Mouse (Mus musculus): ENCODE measurements around the gene Slc16a7. TPM values are rescaled to one million over a fixed set of nuclear protein-coding genes. Genes with fewer than 3 reads are reported as not detected.

The Slc16a7 gene
- polyA plus RNA-seq, 1 experiment = 2.4 TPM

GRCm38 (mm10) chr10:125347149-125347548 lies 42.1 kb downstream of the Slc16a7 start:
- Histone ChIP-seq H3K4me1 (replicated peaks; ENCODE audit: control insufficient read depth, insufficient read depth, low read length) (no peaks in the 10 kb centered on the region), H3K36me3 (ENCODE audit: control insufficient read depth, insufficient read depth, low read length) (no peaks in the 10 kb centered on the region), H3K4me3 (ENCODE audit: control insufficient read depth, insufficient read depth, low read length) (no peak overlapping the region), H3K27me3 (ENCODE audit: control insufficient read depth, insufficient read depth, low read length) (no peaks in the 10 kb centered on the region), H3K27ac (ENCODE audit: control insufficient read depth, insufficient read depth, low read length) (no peak overlapping the region)
- no peak for DNase-seq
- 92% methylated on average over 6 of the region's 6 CpGs for WGBS
- TF ChIP-seq CTCF (IDR thresholded peaks at IDR 0.05; ENCODE audit: borderline replicate concordance, control insufficient read depth, extremely low read depth, insufficient read depth, low read length, poor library complexity) (no peak), POLR2A (IDR thresholded peaks at IDR 0.05; ENCODE audit: control insufficient read depth, extremely low read depth, insufficient read depth, low read length, poor library complexity) (no peak)

GRCm38 (mm10) chr10:125346364-125346763 lies 42.9 kb downstream of the Slc16a7 start:
- H3K27ac ChIP-seq (ENCODE audit: control insufficient read depth, insufficient read depth, low read length) = no peak overlapping the region
- H3K4me3 ChIP-seq (ENCODE audit: control insufficient read depth, insufficient read depth, low read length) = no peak overlapping the region
- no peaks in the 10 kb centered on the region for H3K36me3 ChIP-seq (ENCODE audit: control insufficient read depth, insufficient read depth, low read length)
- WGBS = 94% methylated on average over 4 of the region's 4 CpGs
- TF ChIP-seq CTCF (IDR thresholded peaks at IDR 0.05; ENCODE audit: borderline replicate concordance, control insufficient read depth, extremely low read depth, insufficient read depth, low read length, poor library complexity) (no peak), POLR2A (IDR thresholded peaks at IDR 0.05; ENCODE audit: control insufficient read depth, extremely low read depth, insufficient read depth, low read length, poor library complexity) (no peak)
- H3K4me1 ChIP-seq (replicated peaks; ENCODE audit: control insufficient read depth, insufficient read depth, low read length) = no peaks in the 10 kb centered on the region
- no peak for DNase-seq
- H3K27me3 ChIP-seq (ENCODE audit: control insufficient read depth, insufficient read depth, low read length) = no peaks in the 10 kb centered on the region

- 100% methylated on average over 1 of the region's 1 CpGs for WGBS
- TF ChIP-seq CTCF (IDR thresholded peaks at IDR 0.05; ENCODE audit: borderline replicate concordance, control insufficient read depth, extremely low read depth, insufficient read depth, low read length, poor library complexity) (no peak), POLR2A (IDR thresholded peaks at IDR 0.05; ENCODE audit: control insufficient read depth, extremely low read depth, insufficient read depth, low read length, poor library complexity) (no peak)
- Histone ChIP-seq H3K4me1 (replicated peaks; ENCODE audit: control insufficient read depth, insufficient read depth, low read length) (no peaks in the 10 kb centered on the region), H3K27ac (ENCODE audit: control insufficient read depth, insufficient read depth, low read length) (no peak overlapping the region), H3K4me3 (ENCODE audit: control insufficient read depth, insufficient read depth, low read length) (no peak overlapping the region), H3K36me3 (ENCODE audit: control insufficient read depth, insufficient read depth, low read length) (no peaks in the 10 kb centered on the region), H3K27me3 (ENCODE audit: control insufficient read depth, insufficient read depth, low read length) (no peaks in the 10 kb centered on the region)
- DNase-seq = no peak
These were observed 43.7 kb downstream of the Slc16a7 start for GRCm38 (mm10) chr10:125345583-125345982.

DNA sequence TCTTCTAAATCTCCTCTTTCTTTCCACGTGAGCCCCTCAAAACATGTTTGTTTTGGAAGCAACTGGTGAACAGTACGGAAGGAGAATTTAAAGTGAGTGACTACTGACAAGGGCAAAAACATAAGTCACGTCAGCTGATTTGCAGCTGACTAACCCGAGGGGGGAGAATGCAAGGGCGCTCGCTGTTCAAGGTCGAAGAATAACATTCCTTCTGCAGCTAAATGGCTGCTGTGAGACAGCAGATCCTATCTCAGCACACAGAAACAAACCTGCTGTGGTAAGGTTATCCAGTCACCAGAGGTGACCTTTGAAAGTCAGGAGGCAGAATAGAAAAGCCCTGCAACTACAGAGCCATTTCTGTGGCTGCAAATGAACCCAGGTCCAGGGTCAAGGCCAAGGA lies 47.1 kb downstream of the Slc16a7 start:
- TF ChIP-seq POLR2A (IDR thresholded peaks at IDR 0.05; ENCODE audit: control insufficient read depth, extremely low read depth, insufficient read depth, low read length, poor library complexity) (no peak), CTCF (IDR thresholded peaks at IDR 0.05; ENCODE audit: borderline replicate concordance, control insufficient read depth, extremely low read depth, insufficient read depth, low read length, poor library complexity) (no peak)
- Histone ChIP-seq H3K27me3 (ENCODE audit: control insufficient read depth, insufficient read depth, low read length) (no peaks in the 10 kb centered on the region), H3K36me3 (ENCODE audit: control insufficient read depth, insufficient read depth, low read length) (no peaks in the 10 kb centered on the region), H3K27ac (ENCODE audit: control insufficient read depth, insufficient read depth, low read length) (no peak overlapping the region), H3K4me1 (replicated peaks; ENCODE audit: control insufficient read depth, insufficient read depth, low read length) (no peaks in the 10 kb centered on the region), H3K4me3 (ENCODE audit: control insufficient read depth, insufficient read depth, low read length) (no peak overlapping the region)
- 94% methylated on average over 7 of the region's 7 CpGs for WGBS
- no peak for DNase-seq

DNA sequence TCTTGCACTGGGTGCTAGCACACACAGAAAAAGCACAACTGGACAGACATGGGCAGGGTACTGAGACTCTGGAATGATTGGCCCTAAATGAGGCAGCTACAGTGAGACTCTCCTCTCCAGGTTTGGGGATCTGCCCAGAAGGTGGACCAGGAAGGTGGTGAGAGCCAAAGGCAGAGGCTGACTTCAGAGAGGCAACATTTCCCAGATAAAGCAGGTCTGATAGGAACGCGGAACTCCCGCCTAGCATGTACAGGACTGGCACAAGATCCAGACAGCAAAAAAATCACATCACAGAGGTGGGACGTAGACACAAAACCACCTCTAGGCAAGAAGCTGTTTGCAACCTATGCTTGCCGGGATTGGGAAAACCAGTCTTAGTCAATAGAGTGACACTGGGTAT lies 55.5 kb downstream of the Slc16a7 start:
- no peak overlapping the region for H3K4me3 ChIP-seq (ENCODE audit: control insufficient read depth, insufficient read depth, low read length)
- H3K4me1 ChIP-seq (replicated peaks; ENCODE audit: control insufficient read depth, insufficient read depth, low read length) = no peaks in the 10 kb centered on the region
- TF ChIP-seq CTCF (IDR thresholded peaks at IDR 0.05; ENCODE audit: borderline replicate concordance, control insufficient read depth, extremely low read depth, insufficient read depth, low read length, poor library complexity) (no peak), POLR2A (IDR thresholded peaks at IDR 0.05; ENCODE audit: control insufficient read depth, extremely low read depth, insufficient read depth, low read length, poor library complexity) (no peak)
- no peak overlapping the region for H3K27ac ChIP-seq (ENCODE audit: control insufficient read depth, insufficient read depth, low read length)
- no peak for DNase-seq
- no peaks in the 10 kb centered on the region for H3K36me3 ChIP-seq (ENCODE audit: control insufficient read depth, insufficient read depth, low read length)
- H3K27me3 ChIP-seq (ENCODE audit: control insufficient read depth, insufficient read depth, low read length) = no peaks in the 10 kb centered on the region
- 96% methylated on average over 5 of the region's 5 CpGs for WGBS

DNA sequence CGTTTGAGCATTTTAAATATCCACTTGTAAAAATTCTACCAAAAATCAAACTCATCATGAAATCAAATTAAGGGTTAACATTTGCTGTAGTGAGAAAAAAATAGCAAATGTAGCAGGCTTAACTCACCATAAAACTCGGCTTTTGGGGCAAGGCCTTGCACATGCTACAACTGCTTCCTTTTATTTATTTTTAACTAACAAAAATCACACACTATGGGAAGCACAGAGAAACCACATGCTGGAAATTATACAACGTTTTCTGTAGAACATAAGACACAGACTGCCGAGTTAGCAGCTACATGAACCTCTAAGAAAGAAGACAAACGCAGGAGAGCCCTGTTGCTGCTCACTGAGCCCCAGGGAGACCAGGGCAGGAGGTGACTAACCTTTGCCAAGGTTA lies 57.9 kb downstream of the Slc16a7 start:
- H3K27me3 ChIP-seq (ENCODE audit: control insufficient read depth, insufficient read depth, low read length) = no peaks in the 10 kb centered on the region
- no peak for DNase-seq
- H3K4me3 ChIP-seq (ENCODE audit: control insufficient read depth, insufficient read depth, low read length) = no peak overlapping the region
- TF ChIP-seq CTCF (IDR thresholded peaks at IDR 0.05; ENCODE audit: borderline replicate concordance, control insufficient read depth, extremely low read depth, insufficient read depth, low read length, poor library complexity) (no peak), POLR2A (IDR thresholded peaks at IDR 0.05; ENCODE audit: control insufficient read depth, extremely low read depth, insufficient read depth, low read length, poor library complexity) (no peak)
- H3K27ac ChIP-seq (ENCODE audit: control insufficient read depth, insufficient read depth, low read length) = no peak overlapping the region
- H3K36me3 ChIP-seq (ENCODE audit: control insufficient read depth, insufficient read depth, low read length) = no peaks in the 10 kb centered on the region
- 11% methylated on average over 5 of the region's 5 CpGs for WGBS
- H3K4me1 ChIP-seq (replicated peaks; ENCODE audit: control insufficient read depth, insufficient read depth, low read length) = no peaks in the 10 kb centered on the region

Data from thymus, adult 2 months (tissue).